Mouse (Mus musculus) left cerebral cortex, postnatal 4 days (tissue): ENCODE data around the gene Clasp1. TPM values are rescaled to one million over a fixed set of nuclear protein-coding genes. Genes with fewer than 3 reads are reported as not detected.

Experiments used
- DNase-seq: peaks from one replicate; pipeline ENCODE4 v3.0.0-alpha.2; 2022
- intact Hi-C: fragments of 180-260 bp; cut with DNase I; formaldehyde crosslinking; loops from one replicate; pipeline ENCODE4 v1.15.1; 2025
- total RNA-seq, 2 experiments: library from RNA; stranded (reverse); gene quantifications; 2 replicates each; pipeline ENCODE4 v1.2.3; 2021

The Clasp1 gene
- total RNA-seq, 2 experiments from 2014 or later, result 219 to 233 TPM

GRCm38 (mm10) chr1:118402556-118402955 lies 13.7 kb downstream of the Clasp1 start:
- intact Hi-C loops, result no loop called here
- DNase-seq, result no peak

DNA sequence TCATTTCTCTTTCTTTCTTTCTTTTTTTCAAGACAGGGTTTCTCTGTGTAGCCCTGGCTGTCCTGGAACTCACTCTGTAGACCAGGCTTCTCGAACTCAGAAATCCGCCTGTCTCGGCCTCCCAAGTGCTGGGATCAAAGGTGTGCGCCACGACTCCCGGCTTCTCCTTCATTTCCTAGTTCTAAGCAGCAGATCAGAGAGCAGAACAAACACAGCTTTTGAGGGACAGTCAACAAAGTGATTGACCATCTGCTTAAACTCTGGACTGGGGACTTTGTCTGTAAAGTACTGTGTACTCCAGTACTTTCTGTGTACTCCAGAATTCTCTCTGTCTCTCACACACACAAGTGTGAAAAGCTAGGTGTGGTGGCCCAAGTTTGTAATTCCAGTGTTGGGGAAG lies 14.1 kb downstream of the Clasp1 start:
- no peak for DNase-seq
- intact Hi-C loops, result no loop called here

DNA sequence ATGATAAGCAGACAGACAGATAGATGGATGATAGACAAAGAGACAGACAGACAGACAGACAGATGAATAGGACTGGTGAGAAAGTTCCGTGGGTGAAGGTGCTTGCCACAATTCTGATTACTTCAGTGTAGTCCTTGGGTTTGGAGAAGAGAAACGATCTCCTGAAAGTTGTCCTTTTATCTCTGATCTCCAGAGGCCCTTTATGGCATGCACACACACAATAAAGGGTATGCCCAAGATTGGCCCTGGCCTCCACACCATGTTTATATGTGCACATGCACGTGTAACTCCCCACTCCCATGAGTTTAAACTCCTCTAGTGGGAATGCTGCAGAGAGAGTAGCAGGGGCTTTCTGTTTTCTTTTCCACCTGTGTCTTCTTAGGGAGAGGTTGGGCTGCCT lies 14.6 kb downstream of the Clasp1 start:
- intact Hi-C loops, result no loop called here
- DNase-seq, result no peak

GRCm38 (mm10) chr1:118407586-118408250 lies 18.9 kb downstream of the Clasp1 start:
- no peak for DNase-seq
- intact Hi-C loops, result no loop called here

GRCm38 (mm10) chr1:118409249-118409648 lies 20.4 kb downstream of the Clasp1 start:
- intact Hi-C loops, result no loop called here
- DNase-seq, result no peak

DNA sequence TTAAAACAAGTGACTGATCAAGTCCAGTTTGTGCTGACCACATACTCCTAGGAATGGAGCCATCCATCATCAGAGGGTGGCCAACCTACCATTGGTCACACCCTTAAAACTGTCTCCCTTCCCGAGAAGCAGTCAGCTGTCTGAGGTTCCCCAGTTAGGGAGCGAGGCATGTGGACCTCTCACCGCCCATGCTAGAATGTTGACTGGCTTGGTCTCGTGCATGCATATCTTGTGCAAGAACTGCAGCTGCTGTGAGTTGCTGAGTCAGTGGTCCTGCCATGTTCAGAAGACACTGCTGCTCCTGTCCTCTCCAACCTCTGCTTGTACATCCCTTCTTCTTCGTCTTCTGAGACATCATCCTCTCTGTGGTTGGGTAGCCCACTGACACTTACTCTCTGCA lies 22.0 kb downstream of the Clasp1 start:
- DNase-seq, result no peak
- intact Hi-C loops, result no loop called here

DNA sequence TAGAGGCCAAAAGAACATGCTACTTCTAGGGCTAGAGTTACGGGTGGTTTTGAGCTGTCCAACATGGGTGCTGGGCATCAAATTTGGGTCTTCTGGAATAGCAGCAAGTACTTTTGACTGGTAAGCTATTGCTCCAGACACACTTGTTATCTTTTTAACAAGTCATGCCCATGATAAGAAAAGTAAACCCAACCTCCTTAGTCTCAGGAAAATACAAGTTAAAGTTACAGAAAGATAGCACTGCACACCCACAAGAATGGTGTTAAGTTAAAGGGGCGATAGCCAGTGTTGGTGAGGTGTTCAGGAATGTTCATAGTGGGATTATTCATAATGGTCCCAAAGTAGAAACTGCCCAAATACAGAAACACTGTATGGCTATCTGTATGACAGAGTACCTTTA lies 24.3 kb downstream of the Clasp1 start:
- no peak for DNase-seq
- intact Hi-C loops, result no loop called here

GRCm38 (mm10) chr1:118417047-118417730 lies 28.3 kb downstream of the Clasp1 start:
- intact Hi-C loops, result no loop called here
- no peak for DNase-seq

- no peak for DNase-seq
- intact Hi-C loops, result no loop called here
Observed at GRCm38 (mm10) chr1:118419399-118419798, 30.5 kb downstream of the Clasp1 start.

GRCm38 (mm10) chr1:118421149-118421548 lies 32.3 kb downstream of the Clasp1 start:
- intact Hi-C loops, result no loop called here
- no peak for DNase-seq

GRCm38 (mm10) chr1:118422812-118423211 lies 34.0 kb downstream of the Clasp1 start:
- intact Hi-C loops, result no loop called here

GRCm38 (mm10) chr1:118425982-118426381 lies 37.1 kb downstream of the Clasp1 start:
- DNase-seq, result no peak
- intact Hi-C loops, result no loop called here

More at GRCm38 (mm10) chr1:118422812-118423211, 34.0 kb downstream of the Clasp1 start:
- DNase-seq, result no peak

DNA sequence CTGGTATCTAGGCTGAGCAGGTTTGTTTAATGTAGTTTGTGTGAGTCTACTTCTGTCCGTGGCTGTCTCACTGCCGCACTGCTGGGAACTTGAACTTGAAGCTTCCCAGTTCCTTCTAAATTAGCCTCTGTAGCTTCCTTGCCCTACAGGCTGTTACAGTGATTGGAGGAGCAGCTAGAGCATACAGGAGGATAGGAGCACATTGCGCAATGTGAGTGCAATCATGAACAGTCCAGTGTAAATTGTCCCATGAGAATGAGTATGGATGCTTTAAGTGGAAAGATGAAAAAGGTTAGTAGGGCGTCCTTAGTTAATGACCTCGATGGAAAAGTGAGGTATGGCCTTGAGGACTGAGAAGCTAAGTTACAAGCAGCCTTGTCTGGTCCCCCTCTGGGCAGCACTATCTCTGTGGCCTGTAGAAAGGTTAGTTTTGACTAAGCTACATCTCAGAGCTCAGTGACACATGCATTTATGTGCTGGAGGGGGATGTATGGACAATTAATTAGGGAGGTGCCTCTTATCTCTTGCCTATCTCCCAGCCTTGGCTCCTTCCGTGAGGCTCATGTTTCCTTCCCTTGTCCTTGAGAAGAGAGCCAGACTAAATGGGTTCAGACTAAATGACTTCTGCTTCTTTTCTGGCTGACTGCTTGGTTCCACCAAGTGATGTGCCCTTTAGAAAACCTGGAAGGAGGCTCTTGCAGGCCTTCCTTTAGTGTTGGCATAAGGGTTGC lies 39.7 kb downstream of the Clasp1 start:
- intact Hi-C loops, result no loop called here
- no peak for DNase-seq

DNA sequence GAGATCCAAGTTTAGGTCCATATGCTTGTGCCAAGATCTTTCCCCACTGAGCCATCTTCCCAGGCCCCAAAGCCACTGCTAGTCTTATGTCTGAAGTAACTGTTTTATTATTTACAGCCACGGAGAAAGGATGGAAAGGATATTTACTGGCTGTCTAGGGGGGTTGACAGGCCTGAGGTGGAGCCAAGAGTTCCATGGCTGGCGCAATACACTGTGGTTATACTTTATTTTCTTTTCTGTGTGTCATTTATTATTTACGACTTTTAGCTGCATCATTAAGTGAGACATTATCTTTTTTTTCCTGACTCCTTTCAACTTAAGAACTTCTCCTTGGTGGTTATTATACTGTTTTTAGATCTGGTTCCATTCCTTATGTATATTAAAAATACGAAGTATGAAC lies 42.7 kb downstream of the Clasp1 start:
- no peak for DNase-seq
- intact Hi-C loops, result no loop called here

- DNase-seq, result peak; percentile 21
- intact Hi-C loops, result no loop called here
Observed at GRCm38 (mm10) chr1:118435001-118435473, 46.2 kb downstream of the Clasp1 start.

GRCm38 (mm10) chr1:118437856-118438255 lies 49.0 kb downstream of the Clasp1 start:
- peak; percentile 33 for DNase-seq
- intact Hi-C loops, result no loop called here

- DNase-seq, result no peak
- intact Hi-C loops, result no loop called here
Observed at GRCm38 (mm10) chr1:118438332-118438731, 49.5 kb downstream of the Clasp1 start.

- no peak for DNase-seq
- intact Hi-C loops, result no loop called here
Observed at GRCm38 (mm10) chr1:118440547-118440946, 51.7 kb downstream of the Clasp1 start.

GRCm38 (mm10) chr1:118444420-118444819 lies 55.6 kb downstream of the Clasp1 start:
- DNase-seq, result no peak
- intact Hi-C loops, result no loop called here

DNA sequence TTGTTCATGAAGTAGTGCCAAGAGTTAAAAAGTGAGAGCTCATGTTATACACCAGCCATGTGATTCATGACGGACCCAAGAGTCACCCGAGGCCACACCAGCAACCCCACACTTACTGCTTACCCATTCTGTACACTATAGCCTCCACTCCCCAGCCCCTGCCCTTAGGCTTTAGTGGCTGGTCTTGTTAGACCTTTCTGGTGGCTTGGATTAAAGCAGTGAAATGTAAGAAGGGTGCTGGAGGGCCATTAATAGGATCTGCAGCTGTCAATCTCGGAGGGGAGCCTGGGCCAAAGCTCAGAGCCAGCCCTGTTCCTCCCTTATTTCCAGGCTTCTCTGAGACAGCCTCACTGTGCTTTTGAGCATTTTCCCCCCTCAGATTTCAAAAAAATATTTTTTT lies 56.1 kb downstream of the Clasp1 start:
- no peak for DNase-seq
- intact Hi-C loops, result no loop called here

DNA sequence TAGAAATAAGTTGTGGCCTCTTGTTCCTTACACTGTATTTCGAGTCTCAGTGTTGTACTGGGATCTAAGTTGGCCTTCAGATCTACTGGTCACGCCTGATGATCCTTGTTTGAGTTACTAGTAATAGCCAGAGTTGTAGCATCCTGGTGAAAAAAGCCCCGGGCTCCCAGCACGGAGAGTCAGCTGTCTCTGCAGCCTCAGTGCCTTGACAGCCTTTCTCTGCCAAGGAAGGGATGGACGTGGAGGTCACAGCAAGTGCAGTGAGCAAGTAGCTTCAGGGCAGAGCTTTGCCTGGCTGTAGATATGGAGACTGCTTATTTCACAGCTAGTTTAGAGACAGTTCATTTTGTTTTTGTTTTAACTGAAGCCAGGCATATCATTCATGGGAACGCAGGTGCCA lies 56.6 kb downstream of the Clasp1 start:
- intact Hi-C loops, result no loop called here
- peak; percentile 13 for DNase-seq

GRCm38 (mm10) chr1:118446006-118446405 lies 57.1 kb downstream of the Clasp1 start:
- intact Hi-C loops, result no loop called here
- DNase-seq, result no peak
